ENCODE assay signal across 8 mouse cellular contexts in the genomic region with DNA sequence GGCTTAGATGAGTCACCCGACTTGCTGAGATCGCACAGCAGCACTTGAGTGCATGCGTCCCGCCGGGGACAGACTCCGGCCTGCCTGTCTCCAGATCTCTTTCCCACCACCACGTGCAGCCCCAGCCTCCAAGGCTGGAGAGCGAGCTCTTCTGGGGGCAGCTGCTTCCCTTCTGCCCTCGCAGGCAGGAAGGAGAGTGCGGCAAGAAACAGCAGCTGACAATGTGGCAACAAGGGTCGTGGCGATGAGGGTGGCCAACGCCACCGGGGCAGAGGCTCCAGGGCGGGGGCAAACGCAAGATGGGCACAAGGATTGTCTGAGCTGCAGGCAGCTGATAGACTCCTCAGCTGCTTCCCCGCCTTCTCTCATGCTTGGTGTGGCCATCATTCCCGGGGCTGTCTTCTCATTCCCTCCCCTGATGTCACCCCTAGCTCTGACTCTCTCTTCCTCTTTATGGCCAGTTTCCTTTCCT. TPM values are rescaled to one million over a fixed set of nuclear protein-coding genes. Genes with fewer than 3 reads are reported as not detected.
A peak's percentile ranks its signal among the peaks of the same experiment; 100 is the strongest.
DNase-seq lines count a peak whose midpoint lies in the region; ATAC-seq and TF ChIP-seq lines count a peak whose summit lies in the region.

No protein-coding gene starts in this region.

- H3K36me3 ChIP-seq in lung, embryonic 14.5 days (ENCODE audit: insufficient read depth) = no peaks in the 10 kb centered on the region
- H3K36me3 ChIP-seq in embryonic facial prominence, embryonic 11.5 days (replicated peaks; ENCODE audit: control insufficient read depth, insufficient read depth, low read depth, low read length) = no peaks in the 10 kb centered on the region

- no peak for TF ChIP-seq CTCF in lung, embryonic 14.5 days (IDR thresholded peaks at IDR 0.05; ENCODE audit: low read depth)

- H3K9me3 ChIP-seq in lung, embryonic 14.5 days (ENCODE audit: low read depth, low read length) = no peaks in the 10 kb centered on the region
- H3K9me3 ChIP-seq in embryonic facial prominence, embryonic 11.5 days (replicated peaks; ENCODE audit: control insufficient read depth, low read length) = no peaks in the 10 kb centered on the region

- H3K4me2 ChIP-seq in lung, embryonic 14.5 days = peak overlapping the region; percentile 25; the same call in 1 of the 2 replicates
- no peak overlapping the region for H3K4me2 ChIP-seq in embryonic facial prominence, embryonic 11.5 days (ENCODE audit: low read depth, low read length)

- H3K27me3 ChIP-seq in lung, embryonic 14.5 days (ENCODE audit: insufficient read depth, low read length) = no peaks in the 10 kb centered on the region
- H3K27me3 ChIP-seq in embryonic facial prominence, embryonic 11.5 days (ENCODE audit: control insufficient read depth, insufficient read depth, low read length) = no peaks in the 10 kb centered on the region

- 19% methylated on average over 18 of the region's 18 CpGs for WGBS in lung, embryonic 14.5 days
- WGBS in embryonic facial prominence, embryonic 11.5 days = 67% methylated on average over 18 of the region's 18 CpGs

- H3K9ac ChIP-seq in lung, embryonic 14.5 days = peak overlapping the region; percentile 41; the same call in 1 of the 2 replicates
- no peak overlapping the region for H3K9ac ChIP-seq in embryonic facial prominence, embryonic 11.5 days (replicated peaks; ENCODE audit: low read length)

- no peak for ATAC-seq in lung, embryonic 14.5 days (ENCODE audit: insufficient read depth)
- no peak for ATAC-seq in embryonic facial prominence, embryonic 11.5 days (replicated peaks; ENCODE audit: insufficient number of reproducible peaks, low FRiP score, low TSS enrichment, low read depth)
- ATAC-seq in hematopoietic stem cell, adult 5-6 weeks (replicated peaks in 1 of 2; ENCODE audit: insufficient read depth in 1 of 2, low FRiP score in 2 of 2, low TSS enrichment in 1 of 2, low read depth in 1 of 2, poor library complexity in 2 of 2, severe bottlenecking in 2 of 2) = peak; percentile 14 to 49
- peak; percentile 67 for ATAC-seq in megakaryocyte progenitor cell, adult 5-6 weeks (replicated peaks; ENCODE audit: poor library complexity)

- peaks cover 48% of the 10 kb centered on the region for H3K4me1 ChIP-seq in lung, embryonic 14.5 days (ENCODE audit: insufficient read depth)
- peaks cover 8% of the 10 kb centered on the region for H3K4me1 ChIP-seq in embryonic facial prominence, embryonic 11.5 days (ENCODE audit: control insufficient read depth, insufficient read depth, low read length)

- peak; percentile 74 for DNase-seq in lung, embryonic 14.5 days
- DNase-seq in lung, postnatal 25 days (ENCODE audit: low spot score) = no peak
- no peak for DNase-seq in embryonic facial prominence, embryonic 11.5 days (ENCODE audit: low spot score)
- no peak for DNase-seq in retina, postnatal 1 day
- DNase-seq in urinary bladder, postnatal 25 days (ENCODE audit: low spot score) = no peak
- DNase-seq in layer of hippocampus, adult 11-12 months (ENCODE audit: low spot score) = no peak

- peak overlapping the region; percentile 99 for H3K27ac ChIP-seq in lung, embryonic 14.5 days (ENCODE audit: low read depth)
- H3K27ac ChIP-seq in embryonic facial prominence, embryonic 11.5 days (replicated peaks; ENCODE audit: low read depth, low read length) = peak overlapping the region; percentile 29; the same call in 1 of the 2 replicates

- H3K4me3 ChIP-seq in lung, embryonic 14.5 days (ENCODE audit: low read depth, low read length) = no peak overlapping the region
- no peak overlapping the region for H3K4me3 ChIP-seq in embryonic facial prominence, embryonic 11.5 days (ENCODE audit: low read depth, low read length)

RNA-seq across cellular contexts. Expression of a gene that starts 18.4 kb away (rescaled TPM):
- 289 and 308 TPM in 2 replicates for polyA plus RNA-seq in lung, embryonic 14.5 days (2014; fragmentation: Nextera tagmentation; extraction: Ambion mirVana)
- 291 and 294 TPM in 2 replicates for polyA plus RNA-seq in embryonic facial prominence, embryonic 11.5 days (2014; fragmentation: Nextera tagmentation; extraction: Ambion mirVana)
- 58.9 and 80.2 TPM in 2 replicates for total RNA-seq in hematopoietic stem cell, adult 5-6 weeks (2017)
- 95.3 and 100 TPM in 2 replicates for total RNA-seq in megakaryocyte progenitor cell, adult 5-6 weeks (2015)
- 51.4 and 53.8 TPM in 2 replicates for total RNA-seq in megakaryocyte progenitor cell, adult 5-6 weeks (2017)

RNA-seq across cellular contexts. Expression of a gene that starts 21.2 kb away (rescaled TPM):
- polyA plus RNA-seq in lung, embryonic 14.5 days (2014; fragmentation: Nextera tagmentation; extraction: Ambion mirVana) = 22.1 and 26.8 TPM in 2 replicates
- 27.6 and 29.4 TPM in 2 replicates for polyA plus RNA-seq in embryonic facial prominence, embryonic 11.5 days (2014; fragmentation: Nextera tagmentation; extraction: Ambion mirVana)
- 55.6 and 73.2 TPM in 2 replicates for total RNA-seq in hematopoietic stem cell, adult 5-6 weeks (2017)
- total RNA-seq in megakaryocyte progenitor cell, adult 5-6 weeks (2015) = 14.7 and 19.1 TPM in 2 replicates
- 32.1 and 33.4 TPM in 2 replicates for total RNA-seq in megakaryocyte progenitor cell, adult 5-6 weeks (2017)

Comparison
In these comparisons a context has a peak if more than half of its experiments do, and no peak if none do; other contexts are left out.
1. ATAC-seq: peak in hematopoietic stem cell, adult 5-6 weeks (2 of 2) and megakaryocyte progenitor cell, adult 5-6 weeks (single experiment); none in lung, embryonic 14.5 days (single experiment) and embryonic facial prominence, embryonic 11.5 days (single experiment).